Mouse (Mus musculus) spleen, postnatal 4 days (tissue): ENCODE measurements around the gene Smpd2.
"Not testable (repeated sequence)": the region's sequence is repeated elsewhere in the genome, so short reads cannot be mapped to it uniquely, and the experiment has no call there.

ENCODE experiments used
- DNase-seq, 2 experiments: peaks; one replicate each; pipeline ENCODE4 v3.0.0; 2022; ENCODE audit warnings: low spot score in 2 of 2

Gene Smpd2

GRCm38 (mm10) chr10:41489708-41490517 is at the start of gene Smpd2, which contains the start of gene Ppil6:
Gene Smpd2 (minus strand): TSS chr10:41490369.
Gene Ppil6 (plus strand): TSS chr10:41490439.
- DNase-seq: peak; percentile 88 to 92

DNA sequence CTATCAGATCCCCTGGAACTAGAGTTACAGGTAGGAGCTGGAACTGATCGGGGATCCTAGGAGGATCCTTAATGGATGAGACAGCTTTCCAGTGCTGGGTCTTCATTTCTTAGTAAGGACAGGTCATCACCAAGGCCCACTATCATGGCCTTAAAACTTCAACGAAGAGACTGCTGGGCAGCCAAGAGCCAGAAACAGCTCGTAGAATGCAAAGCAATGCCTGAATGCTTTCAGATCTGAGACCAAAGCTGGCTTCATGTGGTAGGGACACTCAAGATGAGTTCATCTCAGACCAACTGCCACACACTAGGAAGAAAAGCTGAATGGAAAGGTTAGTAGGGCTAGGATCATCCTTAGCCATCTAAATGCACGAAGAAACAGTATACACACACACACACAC is 48.8 kb upstream of the Smpd2 start:
- DNase-seq: no peak

DNA sequence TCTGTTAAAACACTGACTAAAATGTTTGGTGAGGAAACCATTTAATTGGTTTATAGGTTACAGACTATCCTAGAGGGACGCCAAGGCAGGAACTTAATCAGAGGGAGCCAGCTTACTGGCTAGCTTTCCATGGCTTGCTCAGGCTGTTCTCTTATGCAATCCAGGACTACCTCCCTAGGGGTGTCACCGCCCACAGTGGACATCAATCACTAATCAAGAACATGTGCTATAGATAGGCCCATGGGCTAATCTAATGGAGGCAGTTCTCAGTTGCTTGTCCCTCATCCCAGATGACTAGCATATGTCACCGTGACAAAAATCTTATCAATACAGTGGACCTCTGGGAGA is 47.8 kb upstream of the Smpd2 start:
- DNase-seq: no peak

- DNase-seq: no peak
Observed at GRCm38 (mm10) chr10:41537226-41537982, 47.2 kb upstream of the Smpd2 start.

GRCm38 (mm10) chr10:41536714-41537113 is 46.5 kb upstream of the Smpd2 start:
- DNase-seq: no peak

GRCm38 (mm10) chr10:41535991-41536390 is 45.8 kb upstream of the Smpd2 start:
- DNase-seq: no peak

GRCm38 (mm10) chr10:41529972-41530371 is 39.8 kb upstream of the Smpd2 start:
- DNase-seq: no peak

- DNase-seq: no peak
Observed at GRCm38 (mm10) chr10:41525696-41526095, 35.5 kb upstream of the Smpd2 start.

DNA sequence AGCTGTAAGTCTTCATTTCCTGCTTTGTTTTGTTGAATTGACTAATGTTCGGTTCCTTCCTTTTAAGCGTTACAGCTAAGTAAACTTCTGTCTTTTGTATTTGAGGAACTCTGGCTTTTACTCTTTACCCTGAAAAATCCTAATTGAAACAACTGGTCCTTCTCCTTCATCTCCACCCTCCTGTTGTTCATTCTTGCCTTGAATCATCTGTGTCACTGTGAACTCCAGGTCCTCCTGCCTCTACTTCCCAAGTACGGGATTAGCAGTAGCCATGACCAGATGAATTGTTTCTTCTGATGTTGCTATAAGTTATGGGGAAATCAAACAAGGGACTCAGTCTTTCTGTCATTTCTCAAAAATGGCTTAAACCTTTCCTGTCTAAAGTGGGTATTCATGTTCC is 33.2 kb upstream of the Smpd2 start:
- DNase-seq: no peak

DNA sequence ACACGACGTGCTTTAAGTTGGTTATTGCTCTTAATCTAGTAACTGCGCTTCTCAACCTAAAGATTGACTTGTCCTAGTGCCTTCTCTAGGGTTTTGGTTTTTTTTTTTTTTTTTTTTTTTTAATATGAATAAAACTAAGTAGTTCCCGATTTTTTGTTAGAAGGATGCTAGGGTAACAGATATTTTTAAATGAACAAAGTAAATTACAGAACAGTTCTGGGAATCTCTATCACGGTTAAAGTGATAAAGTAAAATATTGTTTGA is 30.2 kb upstream of the Smpd2 start:
- DNase-seq: no peak

GRCm38 (mm10) chr10:41519640-41520409 is 29.7 kb upstream of the Smpd2 start:
- peak; percentile 59 to 85 for DNase-seq

DNA sequence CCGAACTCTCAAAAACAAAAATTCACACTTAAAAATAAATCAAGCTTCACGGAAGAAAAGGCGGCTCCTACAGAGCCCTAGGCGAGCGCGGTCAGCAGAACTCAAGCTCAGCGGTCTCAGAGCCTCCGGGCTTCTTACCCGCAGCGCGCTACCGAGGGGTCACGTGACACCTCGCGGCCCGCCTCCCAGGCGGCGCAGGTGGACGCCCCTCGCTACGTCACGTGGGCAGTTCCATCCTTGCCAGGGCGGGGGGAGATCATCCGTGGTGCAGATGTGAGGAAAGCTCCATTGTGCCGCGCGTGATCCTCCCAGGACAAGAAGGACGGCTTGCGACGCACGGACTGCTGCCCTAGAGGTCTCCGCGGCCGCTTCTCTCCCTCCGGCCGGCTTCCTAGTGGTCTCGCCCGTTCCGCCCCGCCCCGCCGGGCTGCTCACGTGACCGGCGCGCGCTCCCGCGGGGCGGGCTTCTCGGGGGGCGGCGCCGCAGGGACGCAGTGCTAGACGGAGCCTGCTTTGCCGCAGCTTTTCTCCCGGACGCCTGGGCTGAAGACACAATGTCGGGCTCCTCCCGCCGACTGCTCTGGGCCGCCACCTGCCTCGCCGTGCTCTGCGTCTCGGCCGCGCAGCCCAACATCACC is 28.9 kb upstream of the Smpd2 start, which contains the start of gene Cd164:
TSS of gene Cd164 (plus strand) at position 434 of the 638 bp plus-strand sequence.
- DNase-seq: peak; percentile 91 to 97

DNA sequence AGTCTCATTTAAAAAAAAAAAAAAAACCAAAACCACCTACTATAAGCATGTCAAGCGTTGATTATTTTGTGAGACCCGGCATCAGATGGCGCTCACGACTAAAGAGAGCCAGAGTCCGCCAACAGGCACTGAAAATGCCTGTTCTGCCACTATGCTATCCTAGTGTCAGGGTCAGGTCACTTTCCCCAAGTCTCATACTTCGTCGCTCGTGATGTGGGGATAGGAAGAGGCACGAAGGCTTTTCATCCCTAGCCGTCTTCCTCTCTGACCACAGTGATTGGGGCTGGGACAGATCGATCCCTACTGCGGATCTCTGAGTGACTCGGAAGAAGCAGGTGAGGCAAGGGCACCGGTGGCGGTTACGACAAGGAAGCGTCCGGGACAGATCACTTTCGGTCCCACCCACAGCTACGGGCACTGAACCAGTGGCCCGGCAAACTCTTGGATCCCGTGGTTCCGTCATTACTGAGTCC is 28.4 kb upstream of the Smpd2 start:
- DNase-seq: peak; percentile 75 to 87

DNA sequence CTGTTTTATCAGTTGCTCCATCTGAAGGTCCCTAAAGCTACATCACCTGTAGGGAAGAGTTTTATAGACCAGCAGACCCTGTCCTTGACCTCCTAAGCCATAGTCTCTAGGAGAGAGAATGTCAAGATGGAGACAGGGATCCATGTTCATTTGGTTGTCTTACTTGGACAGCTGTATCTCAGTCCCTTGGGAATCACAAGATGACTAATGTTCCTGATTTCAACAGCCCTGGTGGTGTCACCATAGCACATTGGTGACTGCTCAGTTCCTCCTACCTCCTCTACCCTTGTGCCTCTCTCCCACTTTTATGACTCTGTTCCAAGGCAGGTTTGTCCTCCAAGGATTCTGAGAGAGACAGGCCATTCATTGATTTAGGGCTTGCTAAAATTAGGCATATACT is 24.8 kb upstream of the Smpd2 start:
- DNase-seq: no peak

- DNase-seq: no peak
Observed at GRCm38 (mm10) chr10:41514301-41514700, 24.1 kb upstream of the Smpd2 start.

DNA sequence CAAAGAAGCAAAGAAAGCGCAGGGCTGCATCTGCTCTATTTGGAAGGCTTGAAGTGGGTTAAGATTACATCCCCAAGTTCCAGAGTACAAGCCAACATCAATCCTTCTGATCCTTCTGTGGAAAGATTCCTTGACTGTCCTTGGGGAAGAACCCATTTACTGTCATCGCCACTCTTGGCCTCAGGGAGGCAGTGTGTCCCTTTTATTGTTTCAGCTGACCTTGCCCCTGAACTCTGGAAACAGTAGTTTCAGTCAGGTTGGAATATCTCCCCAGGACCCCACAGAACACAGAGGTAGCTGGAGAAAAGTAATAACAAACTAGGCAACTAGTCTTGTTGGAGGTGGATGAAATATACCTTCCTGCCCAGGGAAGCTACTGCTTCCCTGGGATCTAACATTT is 19.0 kb upstream of the Smpd2 start:
- DNase-seq: no peak

- not testable (repeated sequence) for DNase-seq
Observed at GRCm38 (mm10) chr10:41505446-41505845, 15.3 kb upstream of the Smpd2 start.

DNA sequence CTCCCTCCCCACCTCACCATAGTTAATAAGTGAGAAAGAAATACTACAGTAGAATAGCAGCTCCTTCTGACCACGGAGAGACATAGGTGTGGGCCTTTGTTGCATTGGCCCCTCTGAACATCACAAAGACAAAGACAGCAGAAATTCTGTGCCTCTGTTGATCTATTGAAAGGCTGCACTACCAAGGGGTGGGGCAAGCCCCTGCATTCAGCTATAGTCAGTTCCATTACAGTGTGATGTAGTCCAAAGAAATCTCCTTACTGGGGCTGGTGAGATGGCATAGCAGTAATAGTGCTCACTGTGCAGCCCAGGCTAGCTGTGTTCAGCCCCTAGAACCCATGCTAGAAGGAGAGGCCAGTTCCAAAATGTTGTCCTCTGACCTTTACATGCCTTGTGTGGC is 14.8 kb upstream of the Smpd2 start:
- DNase-seq: no peak

DNA sequence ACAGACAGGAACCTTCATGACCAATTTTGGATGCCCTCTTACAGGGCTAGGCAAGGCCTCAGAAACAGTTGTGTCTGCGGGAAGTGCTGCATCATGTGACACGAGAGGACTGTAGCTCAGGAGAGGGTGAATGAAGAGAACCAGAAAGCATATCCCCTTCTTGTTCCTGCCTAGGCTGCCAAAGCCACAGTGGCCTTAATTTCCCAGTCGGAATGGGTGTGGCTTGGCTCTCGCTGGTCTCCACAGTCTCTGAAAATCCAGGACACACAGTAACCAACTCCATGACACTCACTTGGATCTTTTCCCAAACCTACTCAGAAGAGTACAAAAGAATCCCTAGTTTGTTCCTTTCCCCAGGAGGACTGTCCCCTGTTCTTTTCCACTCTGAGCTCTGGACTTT is 10.8 kb upstream of the Smpd2 start:
- DNase-seq: no peak

DNA sequence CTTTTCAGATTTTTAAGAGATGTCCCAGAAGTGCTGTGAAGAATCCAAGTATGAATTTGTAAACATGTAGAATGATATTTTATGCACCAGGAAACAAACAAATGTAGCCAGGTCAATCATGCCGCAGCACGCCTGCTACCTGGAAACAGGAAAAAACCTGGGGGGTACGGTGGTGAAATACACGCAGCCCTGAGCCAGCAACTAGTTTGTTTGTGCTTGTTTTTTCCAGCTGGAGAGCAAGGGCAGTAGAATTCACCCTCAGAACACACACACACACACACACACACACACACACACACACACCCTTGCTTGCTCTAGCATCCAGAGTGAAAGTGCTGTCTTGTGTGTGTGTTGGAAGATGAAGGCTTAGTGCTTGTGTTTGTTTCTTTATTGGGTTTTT is 942 bp upstream of the Smpd2 start:
- DNase-seq: no peak

GRCm38 (mm10) chr10:41490518-41490873 is 327 bp upstream of the Smpd2 start:
- no peak for DNase-seq

- no peak for DNase-seq
Observed at GRCm38 (mm10) chr10:41489294-41489693, 875 bp downstream of the Smpd2 start.
